Mouse (Mus musculus): ENCODE results near the gene Mcub. TPM values are rescaled to one million over a fixed set of nuclear protein-coding genes. Genes with fewer than 3 reads are reported as not detected.
A peak's percentile ranks its signal among the peaks of the same experiment; 100 is the strongest.

Gene Mcub
- polyA plus RNA-seq, 1 experiment: 13.1 TPM

DNA sequence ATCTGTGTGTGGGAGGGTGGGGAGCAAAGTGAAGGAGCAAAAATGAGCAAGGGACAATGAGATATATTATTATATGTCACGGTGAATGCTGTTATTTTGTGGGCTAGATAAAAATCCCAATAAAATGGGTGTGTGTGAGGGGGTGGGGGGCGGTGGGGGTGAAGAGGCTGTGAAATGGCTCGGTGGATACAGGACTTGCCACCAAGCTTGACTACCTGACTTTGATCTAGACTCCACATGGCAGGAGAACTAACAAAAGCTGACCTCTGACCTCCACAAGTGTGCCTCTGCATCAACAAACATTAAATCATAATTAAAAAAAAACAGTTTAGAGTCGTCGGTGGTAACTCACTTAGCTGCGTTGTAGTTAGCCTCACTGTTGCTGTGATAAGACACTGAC lies 9.5 kb upstream of the Mcub start:
- no peaks in the 10 kb centered on the region for H3K4me1 ChIP-seq (replicated peaks; ENCODE audit: control insufficient read depth, insufficient read depth, low read length)
- no peak overlapping the region for H3K27ac ChIP-seq (ENCODE audit: control insufficient read depth, insufficient read depth, low read length)
- H3K27me3 ChIP-seq (ENCODE audit: control insufficient read depth, insufficient read depth, low read length): no peaks in the 10 kb centered on the region
- 75% methylated on average over 6 of the region's 6 CpGs for WGBS
- H3K4me3 ChIP-seq (ENCODE audit: control insufficient read depth, insufficient read depth, low read length): no peak overlapping the region
- H3K36me3 ChIP-seq (ENCODE audit: control insufficient read depth, insufficient read depth, low read length): peaks cover 21% of the 10 kb centered on the region
- TF ChIP-seq CTCF (IDR thresholded peaks at IDR 0.05; ENCODE audit: borderline replicate concordance, control insufficient read depth, extremely low read depth, insufficient read depth, low read length, poor library complexity): no peak
- TF ChIP-seq POLR2A (IDR thresholded peaks at IDR 0.05; ENCODE audit: control insufficient read depth, extremely low read depth, insufficient read depth, low read length, poor library complexity): no peak
- DNase-seq: no peak

- no peak overlapping the region for H3K4me3 ChIP-seq (ENCODE audit: control insufficient read depth, insufficient read depth, low read length)
- no peaks in the 10 kb centered on the region for H3K27me3 ChIP-seq (ENCODE audit: control insufficient read depth, insufficient read depth, low read length)
- no peak for TF ChIP-seq POLR2A (IDR thresholded peaks at IDR 0.05; ENCODE audit: control insufficient read depth, extremely low read depth, insufficient read depth, low read length, poor library complexity)
- no peak for TF ChIP-seq CTCF (IDR thresholded peaks at IDR 0.05; ENCODE audit: borderline replicate concordance, control insufficient read depth, extremely low read depth, insufficient read depth, low read length, poor library complexity)
- WGBS: 96% methylated on average over 9 of the region's 9 CpGs
- peaks cover 15% of the 10 kb centered on the region for H3K36me3 ChIP-seq (ENCODE audit: control insufficient read depth, insufficient read depth, low read length)
- H3K27ac ChIP-seq (ENCODE audit: control insufficient read depth, insufficient read depth, low read length): no peak overlapping the region
- no peaks in the 10 kb centered on the region for H3K4me1 ChIP-seq (replicated peaks; ENCODE audit: control insufficient read depth, insufficient read depth, low read length)
- no peak for DNase-seq
Measured at GRCm38 (mm10) chr3:129978716-129979115, 8.7 kb upstream of the Mcub start.

DNA sequence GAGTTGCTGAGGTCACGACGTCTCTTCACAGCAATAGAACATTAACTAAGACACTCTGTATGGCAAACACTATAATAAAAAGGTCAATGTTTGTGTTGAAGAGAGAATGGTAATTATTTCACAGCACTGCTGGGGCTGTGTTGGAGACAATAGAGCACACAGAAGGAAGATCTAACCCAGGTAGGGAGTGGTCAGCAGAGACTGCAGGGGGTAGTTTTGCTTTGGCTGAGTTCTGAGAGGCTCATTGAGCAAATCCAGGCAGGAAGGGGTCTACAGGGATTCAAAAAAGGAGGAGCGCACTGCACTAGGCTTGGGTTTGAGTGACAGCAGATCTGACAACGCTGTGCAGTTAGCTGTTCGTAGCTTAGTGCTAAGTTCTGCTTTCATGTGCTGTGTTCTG lies 6.3 kb upstream of the Mcub start:
- TF ChIP-seq CTCF (IDR thresholded peaks at IDR 0.05; ENCODE audit: borderline replicate concordance, control insufficient read depth, extremely low read depth, insufficient read depth, low read length, poor library complexity): no peak
- TF ChIP-seq POLR2A (IDR thresholded peaks at IDR 0.05; ENCODE audit: control insufficient read depth, extremely low read depth, insufficient read depth, low read length, poor library complexity): no peak
- Histone ChIP-seq H3K4me3 (ENCODE audit: control insufficient read depth, insufficient read depth, low read length) (no peak overlapping the region), H3K27ac (ENCODE audit: control insufficient read depth, insufficient read depth, low read length) (no peak overlapping the region), H3K36me3 (ENCODE audit: control insufficient read depth, insufficient read depth, low read length) (no peaks in the 10 kb centered on the region), H3K4me1 (replicated peaks; ENCODE audit: control insufficient read depth, insufficient read depth, low read length) (no peaks in the 10 kb centered on the region), H3K27me3 (ENCODE audit: control insufficient read depth, insufficient read depth, low read length) (no peaks in the 10 kb centered on the region)
- DNase-seq: no peak
- whole genome bisulfite sequencing: 97% methylated on average over 5 of the region's 5 CpGs

GRCm38 (mm10) chr3:129970529-129971515 lies 816 bp upstream of the Mcub start:
- 30% methylated on average over 19 of the region's 19 CpGs for WGBS
- H3K36me3 ChIP-seq (ENCODE audit: control insufficient read depth, insufficient read depth, low read length): no peaks in the 10 kb centered on the region
- H3K4me1 ChIP-seq (replicated peaks; ENCODE audit: control insufficient read depth, insufficient read depth, low read length): peaks cover 15% of the 10 kb centered on the region
- H3K4me3 ChIP-seq (ENCODE audit: control insufficient read depth, insufficient read depth, low read length): peak overlapping the region; percentile 79
- H3K27ac ChIP-seq (ENCODE audit: control insufficient read depth, insufficient read depth, low read length): no peak overlapping the region; the same call in 1 of the 2 replicates
- TF ChIP-seq POLR2A (IDR thresholded peaks at IDR 0.05; ENCODE audit: control insufficient read depth, extremely low read depth, insufficient read depth, low read length, poor library complexity) (no peak), CTCF (IDR thresholded peaks at IDR 0.05; ENCODE audit: borderline replicate concordance, control insufficient read depth, extremely low read depth, insufficient read depth, low read length, poor library complexity) (no peak)
- DNase-seq: no peak
- H3K27me3 ChIP-seq (ENCODE audit: control insufficient read depth, insufficient read depth, low read length): no peaks in the 10 kb centered on the region

GRCm38 (mm10) chr3:129969031-129969430 lies 975 bp downstream of the Mcub start:
- peak overlapping the region; percentile 79 for H3K4me3 ChIP-seq (ENCODE audit: control insufficient read depth, insufficient read depth, low read length)
- H3K4me1 ChIP-seq (replicated peaks; ENCODE audit: control insufficient read depth, insufficient read depth, low read length): peaks cover 17% of the 10 kb centered on the region
- DNase-seq: no peak
- TF ChIP-seq POLR2A (IDR thresholded peaks at IDR 0.05; ENCODE audit: control insufficient read depth, extremely low read depth, insufficient read depth, low read length, poor library complexity) (no peak), CTCF (IDR thresholded peaks at IDR 0.05; ENCODE audit: borderline replicate concordance, control insufficient read depth, extremely low read depth, insufficient read depth, low read length, poor library complexity) (no peak)
- 24% methylated on average over 10 of the region's 10 CpGs for WGBS
- H3K27me3 ChIP-seq (ENCODE audit: control insufficient read depth, insufficient read depth, low read length): no peaks in the 10 kb centered on the region
- H3K36me3 ChIP-seq (ENCODE audit: control insufficient read depth, insufficient read depth, low read length): no peaks in the 10 kb centered on the region
- no peak overlapping the region for H3K27ac ChIP-seq (ENCODE audit: control insufficient read depth, insufficient read depth, low read length)

GRCm38 (mm10) chr3:129967874-129968273 lies 2.1 kb downstream of the Mcub start:
- no peak overlapping the region for H3K27ac ChIP-seq (ENCODE audit: control insufficient read depth, insufficient read depth, low read length)
- no peaks in the 10 kb centered on the region for H3K36me3 ChIP-seq (ENCODE audit: control insufficient read depth, insufficient read depth, low read length)
- TF ChIP-seq CTCF (IDR thresholded peaks at IDR 0.05; ENCODE audit: borderline replicate concordance, control insufficient read depth, extremely low read depth, insufficient read depth, low read length, poor library complexity) (no peak), POLR2A (IDR thresholded peaks at IDR 0.05; ENCODE audit: control insufficient read depth, extremely low read depth, insufficient read depth, low read length, poor library complexity) (no peak)
- peaks cover 17% of the 10 kb centered on the region for H3K4me1 ChIP-seq (replicated peaks; ENCODE audit: control insufficient read depth, insufficient read depth, low read length)
- no peak for DNase-seq
- no peak overlapping the region for H3K4me3 ChIP-seq (ENCODE audit: control insufficient read depth, insufficient read depth, low read length)
- H3K27me3 ChIP-seq (ENCODE audit: control insufficient read depth, insufficient read depth, low read length): no peaks in the 10 kb centered on the region
- WGBS: 89% methylated on average over 9 of the region's 9 CpGs

All from thymus, adult 2 months (tissue).